Mouse (Mus musculus) brain, embryonic 14.5 days (tissue): ENCODE data around the gene Ttyh2. TPM values are rescaled to one million over a fixed set of nuclear protein-coding genes. Genes with fewer than 3 reads are reported as not detected.

Experiments used
- DNase-seq: peaks from one replicate; pipeline ENCODE4 v3.0.0-alpha.2; 2011; ENCODE audit warnings: low read depth
- CTCF ChIP-seq: fragments of 200-500 bp; IDR thresholded peaks from 2 replicates; pipeline ENCODE4 v1.5.1; 2012; ENCODE audit warnings: inconsistent platforms, mild to moderate bottlenecking, moderate library complexity, borderline replicate concordance; ENCODE audit not compliant: insufficient read depth, insufficient read length; ENCODE audit errors: extremely low read depth
- POLR2A ChIP-seq: fragments of 200-500 bp; IDR thresholded peaks from 2 replicates; pipeline ENCODE4 v1.6.1; 2012; ENCODE audit warnings: mild to moderate bottlenecking, inconsistent platforms, borderline replicate concordance; ENCODE audit not compliant: poor library complexity, insufficient read depth, insufficient read length, severe bottlenecking; ENCODE audit errors: extremely low read depth
- polyA plus RNA-seq: library from polyadenylated mRNA; depleted of rRNA; stranded (reverse); fragments of >200 nt; gene quantifications from 2 replicates; pipeline ENCODE4 v1.2.3, GENCODE M21; 2012; rRNA removed

Gene Ttyh2
- polyA plus RNA-seq, 1 experiment = 25.4 TPM

- DNase-seq = no peak
- no peak for TF ChIP-seq POLR2A
- TF ChIP-seq CTCF = no peak
Observed at GRCm38 (mm10) chr11:114747564-114748138, 72.4 kb downstream of the Ttyh2 start.

GRCm38 (mm10) chr11:114764820-114765818 is 89.9 kb downstream of the Ttyh2 start, which contains the start of gene Kif19a:
Gene Kif19a, plus strand, starts transcription at chr11:114765388.
- TF ChIP-seq CTCF = no peak
- no peak for TF ChIP-seq POLR2A
- peak; percentile 66 for DNase-seq

- TF ChIP-seq POLR2A (no peak), CTCF (no peak)
Observed at GRCm38 (mm10) chr11:114769911-114770310, 94.7 kb downstream of the Ttyh2 start.

More at GRCm38 (mm10) chr11:114769911-114770310, 94.7 kb downstream of the Ttyh2 start:
- peak; percentile 39 for DNase-seq

Other genes with a start within 250 kb of the Ttyh2 start
- gene Rpl38, start 6.9 kb upstream of the Ttyh2 start, polyA plus RNA-seq = 1,736 and 1,742 TPM in 2 replicates
- gene Dnaic2, start 52.0 kb downstream of the Ttyh2 start, polyA plus RNA-seq = 2.9 TPM in 2 replicates
- gene Kif19a, start 90.0 kb downstream of the Ttyh2 start, polyA plus RNA-seq = 0.76 and 0.97 TPM in 2 replicates
- gene Btbd17, start 120.5 kb downstream of the Ttyh2 start, polyA plus RNA-seq = 36.2 and 50.6 TPM in 2 replicates
- gene Gpr142, start 123.5 kb downstream of the Ttyh2 start, polyA plus RNA-seq = 0.07 and 0.08 TPM in 2 replicates
- 4.1 and 7.4 TPM in 2 replicates for gene Gprc5c, start 175.7 kb downstream of the Ttyh2 start, polyA plus RNA-seq
- gene Cd300a, start 214.6 kb downstream of the Ttyh2 start, polyA plus RNA-seq = 0.53 and 0.60 TPM in 2 replicates